Mouse (Mus musculus): ENCODE measurements around the gene Gm3696. TPM values are rescaled to one million over a fixed set of nuclear protein-coding genes. Genes with fewer than 3 reads are reported as not detected.
"Not testable (repeated sequence)": the region's sequence is repeated elsewhere in the genome, so short reads cannot be mapped to it uniquely, and the experiment has no call there.

Gm3696 gene
- 1 to 10 TPM; 3.7 to 4.1 TPM for total RNA-seq (2021)
- long read RNA-seq, experiment 1, partial matches to known transcripts, result 0 of 10 reads
- long read RNA-seq, experiment 1, other reads (novel, unspliced or antisense), result 10 of 10 reads
- long read RNA-seq, experiment 2, partial matches to known transcripts, result 0 of 4 reads
- long read RNA-seq, experiment 2, other reads (novel, unspliced or antisense), result 4 of 4 reads

GRCm38 (mm10) chr14:7100521-7100920 is at the start of gene Gm3696:
Gm3696 (minus strand) TSS chr14:7100621.
- intact Hi-C loops (cut with DNase I); DNase-seq (ENCODE audit: low spot score in 2 of 2): not testable (repeated sequence)

- DNase-seq (ENCODE audit: low spot score in 2 of 2); intact Hi-C loops (cut with DNase I): not testable (repeated sequence)
These were observed 24.9 kb upstream of the Gm3696 start, which contains the start of gene Gm6676 for GRCm38 (mm10) chr14:7125312-7125711. Gm6676 (minus strand) TSS chr14:7125412.

- intact Hi-C loops (cut with DNase I), result not testable (repeated sequence)
- DNase-seq (ENCODE audit: low spot score in 2 of 2), result peak in 1 of 2 experiments; percentile 2
These were observed 4.8 kb upstream of the Gm3696 start for GRCm38 (mm10) chr14:7105124-7105802.

- intact Hi-C loops (cut with DNase I); DNase-seq (ENCODE audit: low spot score in 2 of 2): not testable (repeated sequence)
These were observed 55.6 kb downstream of the Gm3696 start, which contains the start of gene Gm3685 for GRCm38 (mm10) chr14:7044870-7045269. Gm3685 (minus strand) TSS chr14:7044970.

Other genes starting within 250 kb of the Gm3696 start
- gene Gm3667, start 210.7 kb downstream of the Gm3696 start, total RNA-seq (2021), result 1 to 10 TPM; 1.6 to 2.6 TPM
- not detected for gene Gm6356, start 126.8 kb downstream of the Gm3696 start, total RNA-seq (2021)
- gene Gm10406, start 73.2 kb downstream of the Gm3696 start, total RNA-seq (2021), result 1 to 10 TPM in 1 of 2 experiments, under 1 TPM in 1; 0.46 to 1.1 TPM
- gene Gm3685, start 55.7 kb downstream of the Gm3696 start, total RNA-seq (2021), result not detected
- not detected for gene Gm6676, start 24.8 kb upstream of the Gm3696 start, total RNA-seq (2021)
- gene Gm3512, start 73.9 kb upstream of the Gm3696 start, total RNA-seq (2021), result 1 to 10 TPM in 1 of 2 experiments, under 1 TPM in 1; 0.70 to 1.1 TPM
- gene Gm16434, start 93.9 kb upstream of the Gm3696 start, total RNA-seq (2021), result not detected
- not detected for gene Gm3727, start 164.1 kb upstream of the Gm3696 start, total RNA-seq (2021)
- gene Gm3739, start 214.4 kb upstream of the Gm3696 start, total RNA-seq (2021), result under 1 TPM; 0.55 to 0.75 TPM
- gene Gm5797, start 231.8 kb upstream of the Gm3696 start, total RNA-seq (2021), result not detected